Mouse (Mus musculus): Measurements from ENCODE around the gene Mt2. TPM values are rescaled to one million over a fixed set of nuclear protein-coding genes. Genes with fewer than 3 reads are reported as not detected.

Mt2 gene
- total RNA-seq, 2 experiments from 2014 or later, result 44.4 TPM; not detected in 1

DNA sequence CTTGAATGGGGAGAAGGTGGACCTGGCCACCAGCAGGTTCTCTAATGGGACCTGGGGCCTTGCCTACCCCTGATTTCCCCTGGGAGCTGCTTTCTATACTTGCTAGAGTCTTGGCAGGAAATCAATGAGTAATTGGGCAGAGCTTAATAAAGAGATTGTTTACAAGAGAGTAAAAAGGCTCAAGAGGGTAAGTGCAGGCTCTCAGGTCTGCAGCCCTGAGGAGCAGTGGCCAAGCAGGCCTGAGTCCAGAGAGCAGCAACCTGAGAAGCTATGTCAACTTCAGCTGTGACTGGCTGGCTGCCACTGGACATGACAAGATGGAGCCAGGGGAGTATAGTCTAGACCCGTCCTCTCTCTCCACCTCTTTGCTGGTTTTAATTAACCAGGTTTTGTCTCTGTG is 20.5 kb downstream of the Mt2 start:
- no peak for ATAC-seq (replicated peaks; ENCODE audit: low FRiP score, poor library complexity, severe bottlenecking)

DNA sequence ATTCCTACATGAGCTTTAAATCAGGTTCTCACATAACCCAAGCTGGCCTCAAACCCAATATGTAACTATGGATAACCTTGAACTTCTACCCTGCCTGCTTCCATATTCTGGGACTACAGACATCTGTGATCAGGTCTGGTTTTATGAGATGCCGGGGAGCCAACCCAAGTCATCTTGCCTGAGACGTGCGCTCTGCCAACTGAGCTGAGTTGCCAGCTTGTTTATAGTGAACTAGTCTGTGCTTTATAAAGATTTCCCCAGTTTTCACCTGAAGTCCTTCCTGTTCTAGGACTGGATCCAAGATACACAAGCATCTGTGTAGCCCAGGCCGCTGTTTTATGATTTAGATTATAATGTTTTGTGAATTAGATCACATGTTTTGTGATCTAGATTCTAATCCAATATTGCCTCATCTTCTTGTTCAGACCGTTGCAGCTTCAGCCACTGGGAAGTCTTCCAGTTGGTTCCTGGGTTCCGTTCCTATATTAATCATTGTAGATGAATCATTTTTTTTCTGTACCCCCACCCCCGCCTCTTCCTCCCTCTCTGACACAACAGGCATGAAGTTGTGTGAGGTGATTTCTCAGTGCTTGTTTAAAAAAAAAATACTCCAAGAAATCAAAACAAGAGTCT is 22.2 kb downstream of the Mt2 start:
- ATAC-seq (replicated peaks; ENCODE audit: low FRiP score, poor library complexity, severe bottlenecking), result no peak

DNA sequence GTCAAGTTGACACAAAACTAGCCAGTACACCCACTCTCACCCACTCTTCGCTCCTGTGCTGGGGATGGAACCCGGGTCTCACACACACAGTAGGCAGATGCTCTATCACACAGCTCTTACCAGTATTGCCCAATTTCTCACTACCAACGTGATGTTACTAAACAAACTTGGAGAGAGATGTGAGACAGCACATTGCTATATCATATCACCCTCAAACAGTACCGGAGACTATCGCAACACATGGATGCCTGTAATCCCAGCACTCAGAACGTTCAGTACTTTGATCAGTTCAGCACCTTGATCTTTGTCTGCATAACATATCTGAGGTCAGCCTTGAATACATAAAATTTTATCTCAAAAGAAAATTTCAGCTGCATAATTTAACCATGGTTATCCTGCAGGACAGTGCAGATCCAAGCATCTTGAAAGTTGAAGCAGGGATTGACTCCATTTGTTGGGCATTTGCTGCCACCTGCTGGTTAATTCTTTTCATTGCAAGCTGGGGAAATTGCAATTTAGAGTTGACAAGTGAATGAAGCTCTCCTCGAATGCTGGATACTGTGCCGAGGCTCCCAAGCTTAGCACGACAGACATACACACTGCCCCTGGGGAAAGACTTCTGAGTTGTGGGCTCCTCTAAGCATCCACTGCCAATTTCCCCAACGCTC is 26.9 kb downstream of the Mt2 start:
- ATAC-seq (replicated peaks; ENCODE audit: low FRiP score, poor library complexity, severe bottlenecking), result peak; percentile 63

DNA sequence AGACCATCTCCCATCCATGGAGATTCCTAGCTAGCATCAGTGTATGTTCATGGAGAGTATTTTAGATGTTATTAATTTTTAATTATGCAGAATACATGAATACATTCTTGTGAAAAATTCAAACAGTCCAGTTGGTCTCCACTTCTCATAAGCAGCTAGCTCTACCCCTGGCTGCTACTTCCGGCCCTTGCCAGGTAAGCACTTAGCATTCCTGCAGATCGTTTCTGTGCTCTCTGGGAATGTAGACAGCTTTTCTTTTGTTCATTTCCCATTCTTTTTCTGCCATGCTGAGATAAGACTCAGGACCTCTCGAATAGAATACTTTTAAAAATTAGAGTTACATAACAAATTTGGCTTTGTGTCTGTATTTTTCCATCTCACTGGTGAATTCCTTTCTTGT is 31.6 kb downstream of the Mt2 start:
- ATAC-seq (replicated peaks; ENCODE audit: low FRiP score, poor library complexity, severe bottlenecking), result no peak

DNA sequence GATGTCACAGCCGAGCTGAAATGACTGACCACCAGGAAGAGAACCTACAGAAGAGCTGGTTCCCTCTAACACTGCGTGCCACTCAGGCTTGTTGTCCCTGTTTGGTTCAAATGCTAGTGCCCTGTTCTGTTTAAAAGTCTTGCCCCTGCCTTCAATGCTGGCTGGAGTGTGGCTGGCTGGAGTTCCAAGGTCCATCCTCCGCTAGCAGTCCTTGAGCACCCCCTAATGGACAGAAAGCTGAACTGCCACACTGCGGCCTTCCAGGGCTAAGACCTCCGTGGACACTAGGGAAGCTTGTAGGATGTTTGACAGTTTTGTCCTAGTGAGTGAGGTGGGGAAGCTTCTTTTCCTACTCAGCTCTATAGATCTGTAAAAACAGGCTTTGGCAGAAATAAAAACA is 33.3 kb downstream of the Mt2 start:
- ATAC-seq (replicated peaks; ENCODE audit: low FRiP score, poor library complexity, severe bottlenecking), result peak; percentile 87

DNA sequence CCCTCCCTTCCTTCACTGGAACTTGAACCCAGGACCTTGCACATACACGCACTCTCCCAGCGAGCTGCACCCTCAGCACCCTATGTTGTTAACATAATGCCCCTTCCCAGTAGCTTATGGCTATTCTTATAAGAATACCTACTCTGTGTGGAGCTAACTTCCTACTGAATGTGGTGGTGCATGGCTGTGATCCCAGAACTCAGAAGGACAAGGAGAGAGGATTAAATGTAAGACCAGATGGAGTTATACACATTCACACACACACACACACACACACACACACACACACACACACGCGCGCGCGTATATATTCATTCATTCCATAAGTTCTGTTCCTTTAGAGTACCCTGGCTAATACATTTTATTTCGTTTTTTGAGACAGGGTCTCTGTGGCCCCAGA is 33.8 kb downstream of the Mt2 start:
- no peak for ATAC-seq (replicated peaks; ENCODE audit: low FRiP score, poor library complexity, severe bottlenecking)

DNA sequence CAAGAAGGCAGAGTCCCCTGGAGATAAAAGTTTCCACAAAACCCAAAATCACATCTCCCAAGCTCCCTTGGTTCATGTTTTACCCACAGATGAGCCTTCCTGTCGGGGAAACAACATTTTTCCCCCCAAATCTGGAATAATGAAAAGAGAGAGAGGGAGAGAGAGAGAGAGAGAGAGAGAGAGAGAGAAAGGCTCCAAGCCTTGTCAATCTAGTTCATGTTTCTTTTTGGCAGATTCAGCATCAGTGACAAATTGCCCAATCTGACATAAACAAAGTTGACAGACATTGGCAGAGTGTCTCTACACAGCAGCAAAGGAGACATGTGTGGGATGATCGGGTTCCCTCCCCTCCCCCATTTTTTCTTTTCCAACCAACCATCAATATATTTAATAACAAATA is 35.0 kb downstream of the Mt2 start:
- ATAC-seq (replicated peaks; ENCODE audit: low FRiP score, poor library complexity, severe bottlenecking), result no peak

DNA sequence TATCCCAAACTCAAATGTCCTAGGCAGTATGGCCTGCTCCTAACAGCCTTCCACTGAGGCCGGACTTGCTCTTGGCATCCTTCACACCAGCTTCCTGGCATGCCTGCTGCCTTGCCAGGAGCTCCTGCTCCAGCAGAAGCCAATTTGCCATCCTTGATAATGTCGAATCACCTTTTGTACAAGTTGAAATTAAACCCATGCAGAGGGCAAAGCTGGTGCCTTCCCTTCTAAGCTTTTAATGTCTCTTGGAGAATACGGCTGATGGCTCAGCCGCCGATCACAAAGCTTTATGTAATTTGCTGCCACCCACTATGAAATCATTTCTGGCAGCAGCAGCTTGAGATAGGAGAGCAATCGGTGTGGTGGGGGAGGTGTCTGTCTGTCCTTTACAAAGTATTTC is 37.2 kb downstream of the Mt2 start:
- no peak for ATAC-seq (replicated peaks; ENCODE audit: low FRiP score, poor library complexity, severe bottlenecking)

DNA sequence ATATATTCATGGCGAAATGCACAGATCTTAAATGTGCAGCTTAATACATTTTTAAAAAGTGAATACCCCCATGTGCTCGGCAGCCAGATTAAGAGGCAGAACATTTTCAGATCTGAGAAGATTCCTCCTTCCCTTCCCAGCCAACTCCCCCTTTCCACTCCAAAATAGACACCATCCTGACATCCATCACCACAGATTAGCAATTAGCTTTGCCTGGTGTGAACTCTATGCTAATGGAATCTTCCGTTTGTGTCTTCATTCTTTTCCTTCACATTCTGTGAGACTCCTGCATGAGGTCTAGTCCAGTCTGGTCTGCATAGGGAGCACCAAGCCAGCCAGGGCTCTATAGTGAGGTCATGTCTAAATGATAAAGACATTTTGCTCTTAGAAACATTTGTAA is 37.8 kb downstream of the Mt2 start:
- ATAC-seq (replicated peaks; ENCODE audit: low FRiP score, poor library complexity, severe bottlenecking), result no peak

DNA sequence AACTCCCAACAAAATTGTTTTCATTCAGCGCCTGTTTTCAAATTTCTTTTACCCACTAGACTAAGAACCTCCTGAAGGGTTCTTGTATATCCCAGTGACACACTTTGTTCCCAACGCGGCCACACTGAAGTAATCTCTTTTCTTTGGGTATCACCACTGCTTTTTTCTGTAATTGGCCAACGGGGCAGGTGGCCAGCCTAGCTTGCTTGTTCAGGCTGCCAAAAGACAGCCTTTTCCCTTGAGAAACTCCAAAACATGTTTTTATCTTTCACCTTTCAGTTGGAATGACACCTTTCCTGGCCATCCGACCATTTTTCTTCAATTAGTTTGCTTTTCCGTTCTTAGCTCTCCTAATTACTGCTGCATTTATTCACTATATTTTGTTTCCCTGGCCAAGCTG is 41.4 kb downstream of the Mt2 start:
- no peak for ATAC-seq (replicated peaks; ENCODE audit: low FRiP score, poor library complexity, severe bottlenecking)

DNA sequence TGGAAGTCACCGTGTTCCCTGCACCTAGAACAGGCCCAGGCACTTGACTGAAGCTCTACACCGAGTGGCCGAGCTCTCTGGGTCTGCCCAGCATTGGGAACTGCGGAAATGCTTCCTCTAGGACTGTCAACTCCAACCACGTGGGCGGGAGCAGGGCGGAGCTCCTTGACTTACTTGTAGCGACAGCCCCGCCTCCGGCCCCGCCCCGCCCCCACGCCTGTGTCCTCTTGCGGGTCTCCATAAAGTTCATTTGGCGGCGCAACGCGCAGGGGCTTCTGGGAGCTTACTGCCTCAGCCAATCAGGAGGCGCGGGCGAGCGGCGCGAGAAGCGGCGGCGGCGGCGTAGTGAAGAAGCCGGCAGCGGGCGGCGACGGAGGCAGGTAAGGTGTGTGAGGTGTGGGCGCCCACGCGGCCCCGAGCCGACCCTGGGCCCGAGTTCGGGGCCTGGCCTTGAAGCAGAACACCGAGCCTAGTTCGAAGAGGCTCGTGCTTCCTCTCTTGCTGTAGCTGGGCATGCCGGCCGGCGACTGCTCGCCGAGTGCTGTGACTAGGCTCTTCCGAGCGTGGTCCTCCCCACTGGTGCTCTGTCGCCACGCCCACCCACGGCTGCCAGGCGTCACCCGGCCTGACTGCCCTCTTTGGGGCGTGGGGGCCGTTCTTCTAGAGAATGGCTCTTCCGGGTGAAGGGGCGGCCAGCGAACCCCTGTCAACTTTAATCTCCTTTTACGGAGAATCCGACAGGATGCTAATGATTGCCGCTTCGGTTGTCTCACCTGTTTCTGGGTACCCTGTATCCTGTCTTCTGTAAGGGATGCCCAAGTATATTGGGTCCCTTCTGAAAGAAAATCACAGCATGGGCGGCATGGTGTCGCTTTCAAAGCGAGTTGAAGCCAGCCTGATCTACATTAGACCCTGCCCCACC is 42.0 kb downstream of the Mt2 start, which contains the start of gene Nup93:
Gene Nup93, plus strand, starts transcription at position 313 of the 922 bp plus-strand sequence.
- peak; percentile 97 for ATAC-seq (replicated peaks; ENCODE audit: low FRiP score, poor library complexity, severe bottlenecking)

Other genes with a start within 250 kb of the Mt2 start
- gene Amfr, start 159.8 kb upstream of the Mt2 start, total RNA-seq (2015; ENCODE audit: low replicate concordance), result 51.5 and 53.2 TPM in 2 replicates
- gene Amfr, start 159.8 kb upstream of the Mt2 start, total RNA-seq (2017; ENCODE audit: low replicate concordance), result 129 and 190 TPM in 2 replicates
- 33.2 and 80.1 TPM in 2 replicates for gene Nudt21, start 135.6 kb upstream of the Mt2 start, total RNA-seq (2015; ENCODE audit: low replicate concordance)
- gene Nudt21, start 135.6 kb upstream of the Mt2 start, total RNA-seq (2017; ENCODE audit: low replicate concordance), result 38.6 and 88.1 TPM in 2 replicates
- 10.1 and 19.3 TPM in 2 replicates for gene Ogfod1, start 135.5 kb upstream of the Mt2 start, total RNA-seq (2015; ENCODE audit: low replicate concordance)
- gene Ogfod1, start 135.5 kb upstream of the Mt2 start, total RNA-seq (2017; ENCODE audit: low replicate concordance), result 2.4 and 5.0 TPM in 2 replicates
- gene Bbs2, start 73.7 kb upstream of the Mt2 start, total RNA-seq (2015; ENCODE audit: low replicate concordance), result 1.7 TPM in 1 of 2 replicates, not detected in the other
- 1.2 and 8.3 TPM in 2 replicates for gene Bbs2, start 73.7 kb upstream of the Mt2 start, total RNA-seq (2017; ENCODE audit: low replicate concordance)
- gene Mt4, start 35.5 kb upstream of the Mt2 start, total RNA-seq (2015; ENCODE audit: low replicate concordance), result not detected in 2 replicates
- not detected in 2 replicates for gene Mt4, start 35.5 kb upstream of the Mt2 start, total RNA-seq (2017; ENCODE audit: low replicate concordance)
- not detected in 2 replicates for gene Mt3, start 20.1 kb upstream of the Mt2 start, total RNA-seq (2015; ENCODE audit: low replicate concordance)
- gene Mt3, start 20.1 kb upstream of the Mt2 start, total RNA-seq (2017; ENCODE audit: low replicate concordance), result not detected in 2 replicates
- gene Mt1, start 6.4 kb downstream of the Mt2 start, total RNA-seq (2015; ENCODE audit: low replicate concordance), result 62.5 and 80.4 TPM in 2 replicates
- 18.0 and 24.4 TPM in 2 replicates for gene Mt1, start 6.4 kb downstream of the Mt2 start, total RNA-seq (2017; ENCODE audit: low replicate concordance)
- 21.8 and 22.7 TPM in 2 replicates for gene Nup93, start 41.9 kb downstream of the Mt2 start, total RNA-seq (2015; ENCODE audit: low replicate concordance)
- 10.3 and 20.4 TPM in 2 replicates for gene Nup93, start 41.9 kb downstream of the Mt2 start, total RNA-seq (2017; ENCODE audit: low replicate concordance)
- 0.84 and 4.0 TPM in 2 replicates for gene Slc12a3, start 156.5 kb downstream of the Mt2 start, total RNA-seq (2015; ENCODE audit: low replicate concordance)
- 0.90 TPM in 1 of 2 replicates, not detected in the other for gene Slc12a3, start 156.5 kb downstream of the Mt2 start, total RNA-seq (2017; ENCODE audit: low replicate concordance)
- 54.1 and 64.2 TPM in 2 replicates for gene Herpud1, start 213.8 kb downstream of the Mt2 start, total RNA-seq (2015; ENCODE audit: low replicate concordance)
- gene Herpud1, start 213.8 kb downstream of the Mt2 start, total RNA-seq (2017; ENCODE audit: low replicate concordance), result 27.3 and 59.2 TPM in 2 replicates

All from erythroid progenitor cell, adult 5-6 weeks (primary cell).